Mouse (Mus musculus) midbrain, embryonic 11.5 days (tissue): ENCODE measurements around the gene Pgm1. TPM values are rescaled to one million over a fixed set of nuclear protein-coding genes. Genes with fewer than 3 reads are reported as not detected.

Experiments used
- ATAC-seq: fragments of 200-750 bp; cut with Nextera tagmentation; 2 replicates; pipeline ENCODE4 v1.8.0; 2017; ENCODE audit warnings: moderate TSS enrichment, moderate library complexity; ENCODE audit not compliant: low FRiP score
- DNase-seq: peaks from one replicate; pipeline ENCODE4 v3.0.0; 2015; ENCODE audit warnings: low spot score; ENCODE audit errors: missing footprints
- H3K27ac ChIP-seq: fragments of 300-500 bp; sonication (generic); 2 replicates; pipeline ENCODE4 v1.5.1; 2014; ENCODE audit warnings: low read depth, low read length
- H3K27me3 ChIP-seq: fragments of 300-500 bp; sonication (generic); 2 replicates; pipeline ENCODE4 v1.6.1; 2014; ENCODE audit warnings: mild to moderate bottlenecking, low read length, moderate library complexity, mixed read lengths; ENCODE audit not compliant: control insufficient read depth, insufficient read depth
- H3K36me3 ChIP-seq: fragments of 300-500 bp; sonication (generic); 2 replicates; pipeline ENCODE4 v1.6.1; 2014; ENCODE audit warnings: mild to moderate bottlenecking, low read length, moderate library complexity, mixed read lengths; ENCODE audit not compliant: control insufficient read depth, insufficient read depth
- H3K4me1 ChIP-seq: fragments of 300-500 bp; sonication (generic); 2 replicates; pipeline ENCODE4 v1.6.1; 2014; ENCODE audit warnings: low read length; ENCODE audit not compliant: control insufficient read depth, insufficient read depth
- H3K4me2 ChIP-seq: fragments of 300-500 bp; sonication (generic); 2 replicates; pipeline ENCODE4 v1.6.1; 2014; ENCODE audit warnings: mild to moderate bottlenecking, moderate library complexity
- H3K4me3 ChIP-seq: fragments of 300-500 bp; sonication (generic); 2 replicates; pipeline ENCODE4 v1.5.1; 2014; ENCODE audit warnings: low read depth, low read length
- H3K9ac ChIP-seq: fragments of 300-500 bp; sonication (generic); 2 replicates; pipeline ENCODE4 v1.6.1; 2014; ENCODE audit warnings: low read length
- H3K9me3 ChIP-seq: fragments of 300-500 bp; sonication (generic); 2 replicates; pipeline ENCODE4 v1.6.1; 2016; ENCODE audit warnings: low read length; ENCODE audit not compliant: control insufficient read depth
- whole genome bisulfite sequencing: fragments of 180-500 bp; shearing (Covaris S2); extraction: QIAGEN DNeasy Blood & Tissue Kit; methylation state at CpG from one replicate; pipeline ENCODE4 v1.1.7; 2014; 5-methylcytosine and 5-hydroxymethylcytosine counted together
- polyA plus RNA-seq: library from polyadenylated mRNA; unstranded; fragments of >200 nt; fragmentation: Nextera tagmentation; extraction: Ambion mirVana; gene quantifications from 2 replicates; pipeline ENCODE4 v1.2.1, GENCODE M21; 2014

Gene Pgm1
- polyA plus RNA-seq = 46.6 and 46.7 TPM in 2 replicates

DNA sequence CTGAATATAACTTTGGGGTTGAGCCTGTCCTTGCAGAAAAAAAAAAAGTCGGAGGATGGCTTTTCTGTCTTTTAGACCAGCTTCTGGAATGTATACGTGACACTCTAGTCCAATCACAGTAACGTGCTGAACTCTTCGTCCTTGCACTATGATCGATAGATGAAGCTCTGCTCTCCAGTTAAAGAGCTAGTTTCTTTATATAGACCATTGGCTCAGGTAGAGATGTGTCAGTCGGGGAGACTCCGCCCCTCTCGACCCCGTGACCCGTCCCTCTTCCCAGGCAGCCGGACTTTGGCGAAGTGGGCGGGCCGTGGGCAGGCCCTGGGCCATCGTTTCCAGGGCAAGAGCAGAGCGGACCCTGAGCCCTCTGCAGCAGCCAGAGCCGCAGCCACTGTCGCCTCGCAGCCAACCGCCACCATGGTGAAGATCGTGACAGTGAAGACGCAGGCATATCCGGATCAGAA, at the start of gene Pgm1:
TSS of gene Pgm1 (plus strand) at position 266 of the 464 bp plus-strand sequence.
- Histone ChIP-seq H3K9me3 (no peaks in the 10 kb centered on the region), H3K9ac (peak within 1 kb of the TSS; percentile 71), H3K27ac (peak within 1 kb of the TSS; percentile 58), H3K4me3 (peak within 1 kb of the TSS; percentile 53), H3K27me3 (no peaks in the 10 kb centered on the region), H3K36me3 (no peaks in the 10 kb centered on the region), H3K4me1 (peaks cover 5% of the 10 kb centered on the region; the same call in 1 of the 2 replicates), H3K4me2 (peak within 1 kb of the TSS; percentile 78)
- ATAC-seq (peak; percentile 92), DNase-seq (no peak)
- 6% methylated on average over 23 of the region's 23 CpGs for WGBS

DNA sequence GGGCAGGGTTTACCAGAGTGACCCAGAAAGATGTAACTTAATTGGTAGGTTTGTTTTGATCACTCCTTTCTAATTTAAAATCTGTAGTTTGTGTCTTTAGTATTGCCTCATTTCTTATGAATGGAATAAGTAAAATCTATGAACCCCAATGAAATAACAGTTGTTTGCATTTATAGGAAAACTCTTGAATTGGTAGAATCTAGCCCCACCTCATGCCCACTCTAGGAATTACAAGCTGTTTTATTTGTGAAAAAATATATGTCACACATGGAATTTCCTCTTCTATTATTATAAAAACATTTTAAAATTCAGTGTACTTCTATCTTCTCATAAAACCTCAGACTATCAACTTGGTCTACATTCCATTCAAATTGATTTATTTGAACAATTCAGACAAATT, 47.3 kb upstream of the Pgm1 start:
- ATAC-seq (no peak), DNase-seq (peak; percentile 93)
- H3K27me3 ChIP-seq = no peaks in the 10 kb centered on the region

DNA sequence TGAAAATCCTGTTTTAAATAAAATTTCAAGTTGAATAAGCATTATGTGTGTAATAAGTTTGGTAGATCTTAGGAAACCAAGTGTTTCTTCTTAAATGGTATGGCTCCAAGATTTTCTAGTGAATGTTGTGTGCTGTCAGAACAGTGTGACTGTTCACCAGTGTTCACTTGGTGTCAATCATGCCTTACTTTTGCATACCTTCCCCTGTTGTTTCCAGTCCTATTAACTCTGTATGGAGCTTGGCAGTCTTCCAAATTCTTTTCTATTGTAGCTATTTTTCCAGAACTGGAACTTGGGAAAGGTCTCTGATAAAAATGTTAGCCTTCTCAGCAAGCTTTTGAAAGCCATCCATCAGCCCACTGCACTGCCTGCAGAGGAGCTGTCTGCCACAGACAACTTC, 46.8 kb upstream of the Pgm1 start:
- H3K27ac ChIP-seq = no peak overlapping the region
- no peaks in the 10 kb centered on the region for H3K36me3 ChIP-seq
- DNase-seq (no peak), ATAC-seq (no peak)
- H3K9ac ChIP-seq = no peak overlapping the region
- no peaks in the 10 kb centered on the region for H3K27me3 ChIP-seq
- H3K9me3 ChIP-seq = no peaks in the 10 kb centered on the region
- no peaks in the 10 kb centered on the region for H3K4me1 ChIP-seq
- H3K4me3 ChIP-seq = no peak overlapping the region
- no peak overlapping the region for H3K4me2 ChIP-seq

More for the DNA sequence above, 47.3 kb upstream of the Pgm1 start:
- Histone ChIP-seq H3K9me3 (no peaks in the 10 kb centered on the region), H3K36me3 (no peaks in the 10 kb centered on the region), H3K9ac (no peak overlapping the region), H3K27ac (no peak overlapping the region), H3K4me1 (no peaks in the 10 kb centered on the region), H3K4me3 (no peak overlapping the region), H3K4me2 (no peak overlapping the region)

DNA sequence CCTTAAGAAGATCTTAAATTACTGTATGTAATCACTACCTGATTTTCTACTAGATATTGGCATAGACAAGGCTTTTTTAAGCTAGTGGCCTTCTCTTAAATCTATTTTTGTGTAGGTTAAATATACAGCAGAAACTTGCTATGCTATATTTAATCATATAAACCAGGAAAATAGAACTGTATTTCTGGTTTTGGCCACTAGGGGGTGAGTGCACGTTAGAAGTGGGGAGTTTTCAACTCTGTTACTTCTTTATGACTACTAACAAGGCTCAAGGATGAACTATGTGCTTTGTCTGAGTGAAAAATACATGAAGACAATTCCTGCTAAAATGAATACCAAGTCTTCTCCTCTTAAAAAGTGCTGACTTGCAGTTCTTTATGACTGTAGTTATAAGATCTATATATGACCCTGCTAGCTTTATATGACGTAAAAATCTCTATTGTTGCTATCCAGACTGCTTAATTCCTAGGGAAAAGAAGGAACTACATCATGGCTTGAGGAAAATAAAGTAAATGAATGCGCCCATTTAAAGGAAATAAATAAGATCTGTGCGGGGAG, 15.2 kb upstream of the Pgm1 start:
- no peaks in the 10 kb centered on the region for H3K27me3 ChIP-seq
- no peak overlapping the region for H3K4me2 ChIP-seq
- no peak overlapping the region for H3K4me3 ChIP-seq
- no peak overlapping the region for H3K27ac ChIP-seq
- H3K9ac ChIP-seq = no peak overlapping the region
- H3K9me3 ChIP-seq = no peaks in the 10 kb centered on the region
- no peaks in the 10 kb centered on the region for H3K36me3 ChIP-seq
- no peaks in the 10 kb centered on the region for H3K4me1 ChIP-seq
- 69% methylated on average over 4 of the region's 4 CpGs for WGBS
- ATAC-seq (no peak), DNase-seq (peak; percentile 95)

DNA sequence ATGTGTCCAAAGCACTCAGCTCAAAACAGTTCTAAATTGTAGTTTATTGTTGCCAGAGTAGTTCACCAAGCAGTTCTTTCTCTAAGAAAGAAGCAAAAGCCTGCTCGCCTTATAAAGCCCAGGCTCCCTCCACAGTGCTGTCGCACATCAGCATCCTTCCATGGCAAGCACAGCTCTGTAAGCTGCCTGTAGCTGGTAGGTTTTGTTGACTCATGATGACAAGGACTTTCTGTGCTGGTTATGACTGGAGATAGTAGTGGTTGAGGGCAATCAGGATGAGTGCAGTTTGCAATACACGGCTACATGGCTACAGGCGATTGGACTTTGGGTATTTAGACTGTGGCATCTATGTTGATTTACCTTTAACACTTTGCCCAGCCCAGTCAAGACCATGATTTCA, 2.8 kb upstream of the Pgm1 start:
- Histone ChIP-seq H3K4me3 (no peak overlapping the region), H3K27me3 (no peaks in the 10 kb centered on the region), H3K36me3 (no peaks in the 10 kb centered on the region), H3K27ac (no peak overlapping the region), H3K4me2 (no peak overlapping the region), H3K9ac (no peak overlapping the region), H3K9me3 (no peaks in the 10 kb centered on the region), H3K4me1 (peaks cover 5% of the 10 kb centered on the region; the same call in 1 of the 2 replicates)
- WGBS = 89% methylated on average over 4 of the region's 4 CpGs
- DNase-seq = no peak
- no peak for ATAC-seq

DNA sequence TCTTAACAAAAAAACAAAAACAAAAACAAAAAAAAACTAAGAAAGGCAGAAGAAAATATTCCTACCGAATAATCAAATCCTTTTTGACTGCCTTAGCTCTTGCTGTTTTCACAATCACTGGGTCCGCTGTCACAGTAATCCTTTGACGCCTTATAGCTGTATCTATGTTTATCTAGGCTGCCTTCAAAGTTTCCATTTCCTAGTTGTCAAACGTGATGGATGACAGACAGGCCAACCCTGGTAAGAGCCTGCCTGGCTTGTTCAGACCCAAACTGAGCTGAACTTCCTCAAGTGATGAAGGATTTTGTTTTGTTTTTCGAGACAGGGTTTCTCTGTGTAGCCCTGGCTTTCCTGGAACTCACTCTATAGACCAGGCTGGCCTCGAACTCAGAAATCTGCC, 693 bp upstream of the Pgm1 start:
- no peaks in the 10 kb centered on the region for H3K27me3 ChIP-seq
- H3K9me3 ChIP-seq = no peaks in the 10 kb centered on the region
- no peak for DNase-seq
- no peak for ATAC-seq
- no peak overlapping the region for H3K4me3 ChIP-seq
- no peak overlapping the region for H3K4me2 ChIP-seq
- H3K27ac ChIP-seq = no peak overlapping the region
- 84% methylated on average over 6 of the region's 6 CpGs for WGBS
- H3K9ac ChIP-seq = no peak overlapping the region
- H3K36me3 ChIP-seq = no peaks in the 10 kb centered on the region
- peaks cover 5% of the 10 kb centered on the region; the same call in 1 of the 2 replicates for H3K4me1 ChIP-seq

DNA sequence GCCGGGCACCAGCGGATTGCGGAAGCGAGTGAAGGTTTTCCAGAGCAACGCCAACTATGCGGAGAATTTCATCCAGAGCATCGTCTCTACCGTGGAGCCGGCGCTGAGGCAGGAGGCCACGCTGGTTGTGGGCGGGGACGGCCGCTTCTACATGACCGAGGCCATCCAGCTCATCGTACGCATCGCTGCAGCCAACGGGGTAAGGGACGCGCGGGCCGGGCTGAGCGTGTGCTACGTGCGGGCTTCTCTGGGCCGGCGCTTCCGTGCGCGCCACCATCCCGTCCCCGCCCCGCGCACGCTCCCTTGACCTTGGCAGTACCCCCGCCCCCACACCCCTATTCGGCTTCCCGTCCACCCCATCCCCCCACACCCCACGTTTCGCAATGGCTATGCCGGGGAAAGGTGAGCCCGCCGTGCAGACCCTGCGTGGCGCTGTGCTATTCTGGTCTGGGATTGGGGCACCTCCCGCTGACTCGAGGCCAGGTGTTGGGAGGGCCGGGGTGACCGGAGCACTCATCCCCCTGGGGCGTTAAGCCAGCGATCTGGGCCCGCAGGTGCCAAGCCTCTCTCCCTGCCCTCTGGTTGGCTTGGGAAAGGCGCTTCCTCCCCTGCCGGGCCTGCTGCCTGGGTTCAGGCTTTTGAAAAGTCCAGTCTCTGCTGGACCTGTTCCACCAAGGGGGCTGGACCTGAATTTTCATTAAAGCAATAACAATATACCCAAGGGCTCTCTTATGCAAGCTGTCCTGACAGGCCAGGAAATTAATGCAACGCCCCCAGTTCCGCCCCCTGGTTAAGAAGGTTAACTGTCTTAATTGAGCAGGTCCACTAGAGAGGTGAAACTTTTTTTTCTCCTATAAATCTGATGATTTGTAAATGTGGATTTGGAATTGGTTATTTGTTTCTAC, 651 bp downstream of the Pgm1 start, which contains the start of gene Itgb3bp:
TSS of gene Itgb3bp (minus strand) at position 201 of the 905 bp plus-strand sequence.
- H3K27ac ChIP-seq = peak within 1 kb of the TSS; percentile 58
- DNase-seq (peak; percentile 98), ATAC-seq (peak; percentile 94)
- H3K9me3 ChIP-seq = no peaks in the 10 kb centered on the region
- peak within 1 kb of the TSS; percentile 71 for H3K9ac ChIP-seq
- under 1% methylated on average over 57 of the region's 57 CpGs for WGBS
- peak within 1 kb of the TSS; percentile 78 for H3K4me2 ChIP-seq
- no peaks in the 10 kb centered on the region for H3K36me3 ChIP-seq
- H3K4me3 ChIP-seq = peak within 1 kb of the TSS; percentile 53
- no peaks in the 10 kb centered on the region for H3K27me3 ChIP-seq
- H3K4me1 ChIP-seq = peaks cover 5% of the 10 kb centered on the region; the same call in 1 of the 2 replicates

DNA sequence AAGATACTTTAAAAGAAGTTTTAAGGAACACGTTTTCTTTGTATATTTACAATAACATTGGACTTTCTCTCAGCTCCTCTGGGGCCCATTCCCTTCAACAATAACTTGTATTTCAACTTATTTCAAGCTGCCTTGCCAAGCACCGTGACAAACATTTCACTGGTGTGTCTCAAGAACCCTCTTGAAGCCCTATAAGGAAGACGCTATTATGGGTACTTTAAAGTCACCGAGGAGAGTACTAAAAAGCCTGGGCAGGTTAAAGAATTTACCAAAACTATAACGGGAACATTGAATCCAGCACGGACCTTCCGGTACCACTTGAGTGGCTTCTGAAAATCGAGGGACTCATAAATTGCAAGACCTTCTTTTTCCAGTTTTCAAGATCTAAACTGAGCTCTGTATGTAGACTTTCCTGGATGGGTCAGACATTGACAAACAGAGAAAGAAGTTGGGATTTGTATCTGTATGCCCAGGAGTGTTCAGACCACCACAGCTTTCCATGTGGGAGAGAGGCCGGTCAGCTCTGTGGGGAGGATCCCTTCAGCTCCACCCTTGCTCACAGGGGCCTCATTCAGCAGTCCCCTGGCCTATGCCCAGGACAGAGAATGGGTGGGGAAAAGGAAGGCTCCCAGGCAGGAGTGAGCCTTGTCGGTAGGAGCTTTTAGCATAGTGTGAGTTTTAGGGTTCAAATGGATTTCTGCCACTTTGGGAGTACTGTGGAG, 1.5 kb downstream of the Pgm1 start:
- no peaks in the 10 kb centered on the region for H3K27me3 ChIP-seq
- no peaks in the 10 kb centered on the region for H3K9me3 ChIP-seq
- peaks cover 5% of the 10 kb centered on the region; the same call in 1 of the 2 replicates for H3K4me1 ChIP-seq
- DNase-seq (no peak), ATAC-seq (no peak)
- H3K36me3 ChIP-seq = no peaks in the 10 kb centered on the region
- H3K4me3 ChIP-seq = no peak overlapping the region; the same call in 1 of the 2 replicates
- H3K9ac ChIP-seq = no peak overlapping the region
- H3K4me2 ChIP-seq = peak overlapping the region; percentile 78
- 51% methylated on average over 10 of the region's 10 CpGs for WGBS
- no peak overlapping the region for H3K27ac ChIP-seq
